Mouse (Mus musculus): ENCODE data around the gene Olfr937.

Gene Olfr937

GRCm38 (mm10) chr9:39064851-39065250 lies at the start of gene Olfr937:
Gene Olfr937 (minus strand): TSS chr9:39064951.
- no peak for DNase-seq (ENCODE audit: low spot score in 2 of 2)

- no peak for DNase-seq (ENCODE audit: low spot score in 2 of 2)
Measured at GRCm38 (mm10) chr9:39078787-39079186, 14.0 kb upstream of the Olfr937 start, which contains the start of gene Olfr938. Gene Olfr938 (minus strand): TSS chr9:39078887.

- no peak for DNase-seq (ENCODE audit: low spot score in 2 of 2)
Measured at GRCm38 (mm10) chr9:39023277-39023676, 41.5 kb downstream of the Olfr937 start, which contains the start of gene Olfr146. Gene Olfr146 (minus strand): TSS chr9:39023377.

Measured in cerebellum, postnatal 4 days (tissue).